Mouse (Mus musculus) forebrain, embryonic 11.5 days (tissue): ENCODE results near the gene Ppig. TPM values are rescaled to one million over a fixed set of nuclear protein-coding genes. Genes with fewer than 3 reads are reported as not detected.

ENCODE experiments used
- polyA plus RNA-seq: library from polyadenylated mRNA; unstranded; fragments of >200 nt; fragmentation: Nextera tagmentation; extraction: Ambion mirVana; gene quantifications from 2 replicates; pipeline ENCODE4 v1.2.1, GENCODE M21; 2014

Ppig gene
- polyA plus RNA-seq, 1 experiment from 2014 or later: 146 TPM

Other genes with a start within 250 kb of the Ppig start
- gene Lrp2, start 136.5 kb upstream of the Ppig start, polyA plus RNA-seq: 3.0 and 3.1 TPM in 2 replicates
- gene Bbs5, start 75.4 kb upstream of the Ppig start, polyA plus RNA-seq: 11.0 and 18.8 TPM in 2 replicates
- 0.13 and 0.15 TPM in 2 replicates for gene Klhl41, start 52.4 kb upstream of the Ppig start, polyA plus RNA-seq
- gene Fastkd1, start 9.0 kb upstream of the Ppig start, polyA plus RNA-seq: 22.3 and 22.7 TPM in 2 replicates
- gene Ccdc173, start 67.0 kb downstream of the Ppig start, polyA plus RNA-seq: 4.2 and 4.8 TPM in 2 replicates
- gene Phospho2, start 67.1 kb downstream of the Ppig start, polyA plus RNA-seq: 34.5 and 39.1 TPM in 2 replicates
- 36.3 and 36.7 TPM in 2 replicates for gene Klhl23, start 99.4 kb downstream of the Ppig start, polyA plus RNA-seq
- gene Ssb, start 139.0 kb downstream of the Ppig start, polyA plus RNA-seq: 405 and 430 TPM in 2 replicates
- gene Mettl5, start 163.1 kb downstream of the Ppig start, polyA plus RNA-seq: 43.1 and 45.1 TPM in 2 replicates
- gene Ubr3, start 174.7 kb downstream of the Ppig start, polyA plus RNA-seq: 14.0 and 19.6 TPM in 2 replicates